Mouse (Mus musculus) midbrain, embryonic 11.5 days (tissue): ENCODE data around the gene Hs6st3. TPM values are rescaled to one million over a fixed set of nuclear protein-coding genes. Genes with fewer than 3 reads are reported as not detected.
A peak's percentile ranks its signal among the peaks of the same experiment; 100 is the strongest.

Experiments used
- ATAC-seq: fragments of 200-750 bp; cut with Nextera tagmentation; 2 replicates; pipeline ENCODE4 v1.8.0; 2017; ENCODE audit warnings: moderate TSS enrichment, moderate library complexity; ENCODE audit not compliant: low FRiP score
- DNase-seq: peaks from one replicate; pipeline ENCODE4 v3.0.0; 2015; ENCODE audit warnings: low spot score; ENCODE audit errors: missing footprints
- H3K27ac ChIP-seq: fragments of 300-500 bp; sonication (generic); 2 replicates; pipeline ENCODE4 v1.5.1; 2014; ENCODE audit warnings: low read depth, low read length
- H3K27me3 ChIP-seq: fragments of 300-500 bp; sonication (generic); 2 replicates; pipeline ENCODE4 v1.6.1; 2014; ENCODE audit warnings: mild to moderate bottlenecking, low read length, moderate library complexity, mixed read lengths; ENCODE audit not compliant: control insufficient read depth, insufficient read depth
- H3K36me3 ChIP-seq: fragments of 300-500 bp; sonication (generic); 2 replicates; pipeline ENCODE4 v1.6.1; 2014; ENCODE audit warnings: mild to moderate bottlenecking, low read length, moderate library complexity, mixed read lengths; ENCODE audit not compliant: control insufficient read depth, insufficient read depth
- H3K4me1 ChIP-seq: fragments of 300-500 bp; sonication (generic); 2 replicates; pipeline ENCODE4 v1.6.1; 2014; ENCODE audit warnings: low read length; ENCODE audit not compliant: control insufficient read depth, insufficient read depth
- H3K4me2 ChIP-seq: fragments of 300-500 bp; sonication (generic); 2 replicates; pipeline ENCODE4 v1.6.1; 2014; ENCODE audit warnings: mild to moderate bottlenecking, moderate library complexity
- H3K4me3 ChIP-seq: fragments of 300-500 bp; sonication (generic); 2 replicates; pipeline ENCODE4 v1.5.1; 2014; ENCODE audit warnings: low read depth, low read length
- H3K9ac ChIP-seq: fragments of 300-500 bp; sonication (generic); 2 replicates; pipeline ENCODE4 v1.6.1; 2014; ENCODE audit warnings: low read length
- H3K9me3 ChIP-seq: fragments of 300-500 bp; sonication (generic); 2 replicates; pipeline ENCODE4 v1.6.1; 2016; ENCODE audit warnings: low read length; ENCODE audit not compliant: control insufficient read depth
- WGBS: fragments of 180-500 bp; shearing (Covaris S2); extraction: QIAGEN DNeasy Blood & Tissue Kit; methylation state at CpG from one replicate; pipeline ENCODE4 v1.1.7; 2014; 5-methylcytosine and 5-hydroxymethylcytosine counted together
- polyA plus RNA-seq: library from polyadenylated mRNA; unstranded; fragments of >200 nt; fragmentation: Nextera tagmentation; extraction: Ambion mirVana; gene quantifications from 2 replicates; pipeline ENCODE4 v1.2.1, GENCODE M21; 2014

The Hs6st3 gene
- polyA plus RNA-seq, 1 experiment from 2014 or later = 0.20 TPM

DNA sequence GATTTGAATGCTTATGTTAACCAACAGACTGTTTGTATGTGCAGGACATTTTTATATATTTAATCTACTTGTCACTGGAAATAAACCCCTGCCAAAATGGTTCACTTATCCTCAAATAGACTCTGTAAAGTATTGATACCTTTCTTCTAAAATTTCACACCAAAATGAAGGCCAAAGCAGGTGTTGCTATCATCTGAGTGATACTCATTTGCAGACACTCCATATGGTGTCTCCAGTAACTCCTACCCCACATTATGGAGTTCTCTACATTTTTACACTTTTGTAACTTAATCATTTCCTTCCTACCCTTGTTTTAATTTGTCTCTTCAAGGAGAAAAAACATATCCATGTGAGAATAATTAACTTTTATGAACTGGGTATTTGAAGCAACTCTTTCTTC lies 314.2 kb downstream of the Hs6st3 start:
- ATAC-seq = no peak
- no peaks in the 10 kb centered on the region for H3K27me3 ChIP-seq
- no peak for DNase-seq
- no peak overlapping the region for H3K27ac ChIP-seq
- H3K9me3 ChIP-seq = no peaks in the 10 kb centered on the region
- no peak overlapping the region for H3K9ac ChIP-seq
- no peak overlapping the region for H3K4me3 ChIP-seq
- no peak overlapping the region for H3K4me2 ChIP-seq
- no peaks in the 10 kb centered on the region for H3K36me3 ChIP-seq
- H3K4me1 ChIP-seq = peaks cover 4% of the 10 kb centered on the region

DNA sequence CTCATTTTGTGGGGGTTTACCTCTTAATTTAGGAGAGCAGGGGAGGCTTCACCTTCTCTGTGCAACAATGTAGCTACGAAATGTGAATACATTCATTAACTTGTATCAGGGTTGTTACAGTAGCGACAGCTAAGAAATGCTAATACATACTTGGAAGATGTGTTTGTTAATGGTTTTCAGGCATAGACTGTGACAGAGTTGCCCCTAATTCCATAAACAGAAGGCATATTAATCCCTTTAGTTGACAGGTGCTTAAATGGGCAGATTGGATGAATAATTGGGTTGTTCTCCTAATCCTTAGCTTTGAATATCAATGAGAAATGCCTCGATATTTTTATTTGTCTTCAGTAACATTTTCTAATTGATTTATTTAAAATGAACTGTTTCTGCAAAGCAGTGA lies 314.7 kb downstream of the Hs6st3 start:
- no peak for DNase-seq
- ATAC-seq = no peak
- Histone ChIP-seq H3K27ac (no peak overlapping the region), H3K9me3 (no peaks in the 10 kb centered on the region), H3K4me2 (no peak overlapping the region), H3K4me1 (peaks cover 4% of the 10 kb centered on the region), H3K4me3 (no peak overlapping the region), H3K27me3 (no peaks in the 10 kb centered on the region), H3K36me3 (no peaks in the 10 kb centered on the region), H3K9ac (no peak overlapping the region)
- WGBS = 74% methylated on average over 3 of the region's 3 CpGs

DNA sequence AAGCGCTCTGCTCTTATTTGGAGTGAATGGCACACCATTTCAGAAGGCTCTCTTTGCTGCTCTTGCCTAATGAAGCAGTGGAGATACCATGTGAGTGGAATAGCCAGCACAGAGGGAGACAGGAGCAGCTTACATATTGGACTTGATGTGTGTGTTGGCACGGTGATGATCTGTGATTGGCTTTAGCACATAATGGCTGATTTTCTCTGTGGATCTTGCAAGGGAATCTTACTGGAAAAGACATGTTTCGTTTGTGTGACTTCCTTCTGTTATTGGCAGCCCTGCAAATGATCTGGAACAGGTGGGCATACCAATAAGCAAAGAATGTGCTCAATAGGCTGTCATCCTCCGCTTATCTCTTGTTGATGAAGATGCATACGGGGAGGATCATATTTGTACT lies 326.2 kb downstream of the Hs6st3 start:
- Histone ChIP-seq H3K4me1 (no peaks in the 10 kb centered on the region), H3K27me3 (no peaks in the 10 kb centered on the region), H3K4me2 (no peak overlapping the region), H3K27ac (no peak overlapping the region), H3K36me3 (no peaks in the 10 kb centered on the region), H3K9ac (no peak overlapping the region), H3K4me3 (no peak overlapping the region), H3K9me3 (no peaks in the 10 kb centered on the region)
- no peak for ATAC-seq
- DNase-seq = no peak
- 79% methylated on average over 5 of the region's 5 CpGs for WGBS

DNA sequence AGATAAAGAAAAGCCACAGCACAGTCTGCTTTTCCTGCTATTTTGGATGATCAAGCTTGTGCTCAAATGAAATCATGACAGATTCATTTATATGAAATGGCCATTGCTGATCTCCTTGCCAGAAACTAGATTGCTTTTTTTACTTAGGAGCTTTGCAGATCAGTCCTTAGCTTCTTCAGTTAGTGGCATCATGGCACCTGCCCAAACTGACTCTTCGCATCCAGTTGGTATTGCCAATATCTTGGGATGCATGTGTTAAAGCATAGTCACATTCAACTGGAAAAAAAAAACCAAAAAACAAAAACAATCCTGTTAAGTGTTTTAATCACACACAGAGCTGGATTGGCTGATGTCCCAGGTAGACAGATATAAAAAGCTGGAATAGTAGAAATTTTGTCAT lies 326.7 kb downstream of the Hs6st3 start:
- WGBS = 100% methylated on average over 1 of the region's 1 CpGs
- no peak overlapping the region for H3K9ac ChIP-seq
- H3K4me1 ChIP-seq = no peaks in the 10 kb centered on the region
- no peak for ATAC-seq
- no peak overlapping the region for H3K27ac ChIP-seq
- no peak for DNase-seq
- H3K4me3 ChIP-seq = no peak overlapping the region
- H3K9me3 ChIP-seq = no peaks in the 10 kb centered on the region
- H3K4me2 ChIP-seq = no peak overlapping the region
- no peaks in the 10 kb centered on the region for H3K36me3 ChIP-seq
- no peaks in the 10 kb centered on the region for H3K27me3 ChIP-seq

DNA sequence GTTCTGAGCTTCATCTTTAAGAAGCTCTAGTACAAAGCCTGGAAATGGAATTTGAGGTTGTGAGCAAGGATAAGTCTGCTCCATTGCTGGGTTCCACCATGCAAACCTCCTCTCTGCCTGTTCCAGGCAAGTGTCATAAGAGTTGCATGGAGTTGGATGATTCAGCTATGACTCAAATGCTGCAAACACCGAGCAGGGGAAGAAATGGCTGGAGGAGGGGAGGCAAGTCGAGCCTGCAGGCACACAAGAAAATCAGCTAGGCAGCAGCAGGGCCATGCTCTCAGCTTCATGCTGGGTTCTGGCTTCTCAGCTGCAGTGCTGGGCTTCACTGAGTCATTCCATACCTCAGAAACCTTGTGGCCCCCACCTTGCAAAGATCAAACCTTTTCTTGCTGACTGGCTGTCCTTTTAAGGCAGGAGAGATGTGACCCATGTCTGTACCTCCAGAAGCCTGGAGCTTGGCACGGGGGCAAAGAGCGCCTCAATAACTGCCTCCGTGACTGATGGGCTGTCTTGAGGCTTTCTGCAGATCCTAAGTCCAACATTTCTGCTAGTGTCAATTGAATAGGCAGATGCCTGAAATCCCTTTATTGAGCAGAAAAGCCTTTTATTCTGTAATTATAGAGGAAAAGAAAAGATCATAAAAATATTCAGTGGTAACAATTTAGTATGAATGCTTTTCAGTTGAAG lies 328.9 kb downstream of the Hs6st3 start:
- H3K27ac ChIP-seq = no peak overlapping the region
- H3K36me3 ChIP-seq = no peaks in the 10 kb centered on the region
- no peaks in the 10 kb centered on the region for H3K27me3 ChIP-seq
- ATAC-seq (no peak), DNase-seq (no peak)
- no peaks in the 10 kb centered on the region for H3K9me3 ChIP-seq
- H3K4me1 ChIP-seq = no peaks in the 10 kb centered on the region
- H3K4me3 ChIP-seq = no peak overlapping the region
- H3K9ac ChIP-seq = no peak overlapping the region
- no peak overlapping the region for H3K4me2 ChIP-seq
- 70% methylated on average over 5 of the region's 5 CpGs for WGBS

DNA sequence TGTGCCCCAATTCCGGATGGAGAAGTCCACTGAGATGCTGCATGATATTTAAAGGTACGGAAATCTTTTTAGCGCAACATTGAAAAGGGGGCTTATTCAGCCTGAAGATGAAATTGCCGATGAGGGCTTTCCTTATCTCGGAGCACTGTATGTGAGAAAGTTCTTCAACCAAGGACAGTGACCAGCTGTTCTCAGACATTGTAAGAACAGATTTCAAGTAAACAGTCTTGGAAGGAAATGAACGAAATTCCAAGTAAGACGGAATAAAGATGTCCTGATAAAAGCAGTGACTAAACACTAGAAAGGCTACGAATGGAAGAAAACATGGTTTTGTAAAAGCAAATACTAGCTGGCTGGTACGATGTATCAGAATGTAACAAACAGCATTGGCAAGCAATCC lies 338.4 kb downstream of the Hs6st3 start:
- no peaks in the 10 kb centered on the region for H3K9me3 ChIP-seq
- no peak overlapping the region for H3K4me2 ChIP-seq
- whole genome bisulfite sequencing = 93% methylated on average over 9 of the region's 9 CpGs
- H3K4me1 ChIP-seq = no peaks in the 10 kb centered on the region
- no peak for DNase-seq
- no peak overlapping the region for H3K27ac ChIP-seq
- no peak overlapping the region for H3K4me3 ChIP-seq
- H3K9ac ChIP-seq = no peak overlapping the region
- H3K36me3 ChIP-seq = no peaks in the 10 kb centered on the region
- ATAC-seq = no peak
- H3K27me3 ChIP-seq = no peaks in the 10 kb centered on the region

DNA sequence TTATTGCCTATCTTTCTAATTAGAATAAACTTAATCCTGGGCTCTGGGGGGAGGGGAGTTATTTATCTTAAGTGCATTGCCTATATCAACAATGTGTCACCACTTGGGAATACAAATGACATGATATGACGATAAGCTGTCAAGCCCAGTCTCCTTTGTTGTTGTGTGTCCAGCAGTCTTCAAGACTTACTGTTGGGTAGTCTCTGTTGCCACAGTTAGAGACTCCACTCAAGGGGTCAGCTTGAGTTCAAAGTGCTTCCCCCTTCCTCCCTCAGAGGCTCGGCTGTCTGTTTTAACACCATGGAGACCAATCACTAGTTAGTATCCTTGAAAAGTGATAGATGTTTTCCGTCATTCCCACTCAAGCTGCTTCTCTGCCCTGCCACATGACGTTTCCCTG lies 339.7 kb downstream of the Hs6st3 start:
- no peaks in the 10 kb centered on the region for H3K36me3 ChIP-seq
- DNase-seq = no peak
- no peak for ATAC-seq
- no peaks in the 10 kb centered on the region for H3K4me1 ChIP-seq
- H3K27ac ChIP-seq = no peak overlapping the region
- H3K4me3 ChIP-seq = no peak overlapping the region
- no peak overlapping the region for H3K4me2 ChIP-seq
- H3K27me3 ChIP-seq = no peaks in the 10 kb centered on the region
- 88% methylated on average over 4 of the region's 4 CpGs for WGBS
- H3K9ac ChIP-seq = no peak overlapping the region
- H3K9me3 ChIP-seq = no peaks in the 10 kb centered on the region

DNA sequence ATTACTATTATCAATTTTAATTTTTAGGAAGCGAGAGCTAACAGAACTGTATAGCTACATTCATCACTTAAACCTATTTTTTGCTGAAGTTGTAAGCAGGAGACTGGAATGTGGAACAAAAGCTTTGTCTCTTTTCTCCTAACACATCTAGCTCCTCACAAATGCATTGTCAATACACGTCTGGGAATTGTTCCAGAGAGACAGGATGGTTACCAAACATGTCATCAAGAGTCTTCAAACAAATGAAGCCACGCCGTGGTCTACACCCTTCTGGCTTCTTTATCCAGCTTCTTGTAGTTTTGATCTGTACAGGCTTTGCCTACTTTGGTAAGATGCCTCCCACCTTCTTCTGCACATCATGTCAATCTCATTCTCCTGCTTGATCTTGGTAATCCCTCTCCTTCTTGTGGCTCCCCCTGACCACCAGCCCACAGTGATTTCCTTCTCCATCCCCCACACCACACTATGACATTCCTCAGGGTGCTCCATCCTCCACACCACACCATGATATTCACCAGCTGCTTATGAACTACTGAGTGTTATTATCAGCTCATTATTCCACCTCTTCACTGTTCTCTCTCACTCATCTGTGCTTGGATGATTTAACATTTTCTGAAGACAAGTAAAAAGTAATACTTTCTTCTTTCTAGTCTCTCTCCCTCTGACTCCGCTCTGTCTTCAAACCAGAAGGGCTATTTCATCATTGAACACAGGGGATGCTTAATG lies 351.0 kb downstream of the Hs6st3 start:
- H3K4me2 ChIP-seq = no peak overlapping the region
- H3K4me3 ChIP-seq = no peak overlapping the region
- no peak overlapping the region for H3K27ac ChIP-seq
- no peaks in the 10 kb centered on the region for H3K9me3 ChIP-seq
- no peaks in the 10 kb centered on the region for H3K4me1 ChIP-seq
- DNase-seq = no peak
- H3K27me3 ChIP-seq = no peaks in the 10 kb centered on the region
- H3K36me3 ChIP-seq = no peaks in the 10 kb centered on the region
- no peak overlapping the region for H3K9ac ChIP-seq
- no peak for ATAC-seq
- 87% methylated on average over 5 of the region's 5 CpGs for WGBS

DNA sequence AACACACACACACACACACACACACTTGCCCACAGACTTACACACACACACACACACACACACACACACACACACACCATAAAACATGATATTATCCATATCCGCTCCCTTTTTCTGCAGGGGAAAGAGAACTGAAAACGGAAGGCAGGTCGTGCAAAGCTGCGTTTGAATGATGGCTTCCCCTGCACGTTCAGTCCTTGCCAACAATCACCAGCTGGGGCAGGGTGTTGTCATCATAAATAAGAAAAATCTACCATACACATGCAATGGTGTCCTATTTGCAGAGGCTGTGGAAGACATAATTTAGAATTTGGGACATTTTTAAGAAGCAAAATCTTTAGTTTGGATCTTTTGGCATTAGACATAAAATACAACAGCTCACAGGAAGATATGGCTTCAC lies 382.5 kb downstream of the Hs6st3 start:
- 89% methylated on average over 5 of the region's 5 CpGs for WGBS
- Histone ChIP-seq H3K4me1 (no peaks in the 10 kb centered on the region), H3K4me2 (no peak overlapping the region), H3K9me3 (no peaks in the 10 kb centered on the region), H3K9ac (no peak overlapping the region), H3K4me3 (no peak overlapping the region), H3K27ac (no peak overlapping the region), H3K36me3 (no peaks in the 10 kb centered on the region), H3K27me3 (no peaks in the 10 kb centered on the region)
- ATAC-seq (no peak), DNase-seq (peak; percentile 23)
